Mouse (Mus musculus): ENCODE results near the gene Supt3.

Supt3 gene

DNA sequence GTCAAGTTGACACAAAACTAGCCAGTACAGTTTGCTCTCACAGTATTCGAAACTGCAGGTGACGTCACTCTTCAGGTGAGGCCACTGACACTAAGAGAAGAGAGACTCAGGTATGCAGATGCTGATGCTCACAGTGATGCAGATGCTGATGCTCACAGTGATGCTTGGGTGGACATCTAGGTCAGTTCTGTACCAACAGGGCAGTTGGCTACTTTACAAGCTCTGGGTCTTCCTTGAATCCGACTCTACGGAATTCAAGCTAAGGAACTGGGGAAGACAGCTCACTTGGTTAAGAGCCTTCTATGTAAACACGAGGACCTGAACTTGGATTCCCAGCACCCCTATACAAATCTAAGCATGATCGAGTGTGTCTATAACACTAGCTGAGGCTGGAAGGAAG is 359.5 kb downstream of the Supt3 start:
- DNase-seq, result no peak

DNA sequence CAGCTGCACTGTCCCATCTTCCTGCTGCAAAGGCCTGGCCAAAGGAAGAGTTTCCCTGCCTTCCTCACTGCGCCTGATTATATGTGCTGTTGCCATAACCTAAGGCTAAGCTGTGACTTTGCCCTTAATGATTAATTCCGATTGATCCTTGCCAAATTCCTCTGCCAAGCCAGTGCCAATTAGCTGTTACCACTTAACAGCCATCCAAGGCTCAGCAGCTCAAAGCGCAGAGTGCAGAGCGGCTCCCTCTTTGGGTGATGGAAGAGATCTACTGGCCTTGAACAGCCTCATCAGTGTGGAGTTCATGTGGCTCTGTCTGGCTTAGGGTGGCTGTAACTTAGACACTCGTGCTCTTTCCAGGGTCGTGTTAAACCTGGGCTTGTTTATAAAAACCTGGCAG is 366.1 kb downstream of the Supt3 start:
- peak; percentile 32 to 36 for DNase-seq

DNA sequence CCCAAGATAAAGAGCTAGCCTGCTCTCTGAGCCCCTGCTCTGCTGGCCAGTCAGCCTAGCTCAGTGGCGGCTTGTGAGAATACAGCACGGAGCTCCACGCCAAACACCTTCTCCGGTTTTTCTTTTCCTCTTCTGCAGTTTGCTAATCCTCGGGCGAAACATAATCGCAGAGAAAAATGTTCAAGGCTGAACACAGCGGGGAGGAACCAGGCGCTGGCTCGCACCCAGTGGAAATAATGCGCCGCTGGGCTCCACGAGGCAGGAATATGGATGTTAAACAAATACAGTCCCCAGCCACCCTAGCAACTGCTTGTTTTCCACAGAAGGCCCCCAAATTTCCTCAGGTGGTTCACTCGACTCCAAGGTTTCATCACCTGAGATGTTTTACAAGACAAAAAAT is 367.7 kb downstream of the Supt3 start:
- DNase-seq, result peak; percentile 42 to 58

GRCm38 (mm10) chr17:45151312-45151929 is 374.5 kb downstream of the Supt3 start:
- no peak for DNase-seq

- DNase-seq, result no peak
Observed at GRCm38 (mm10) chr17:45153721-45154120, 376.8 kb downstream of the Supt3 start.

- peak; percentile 67 to 78 for DNase-seq
Observed at GRCm38 (mm10) chr17:45158171-45158691, 381.3 kb downstream of the Supt3 start.

DNA sequence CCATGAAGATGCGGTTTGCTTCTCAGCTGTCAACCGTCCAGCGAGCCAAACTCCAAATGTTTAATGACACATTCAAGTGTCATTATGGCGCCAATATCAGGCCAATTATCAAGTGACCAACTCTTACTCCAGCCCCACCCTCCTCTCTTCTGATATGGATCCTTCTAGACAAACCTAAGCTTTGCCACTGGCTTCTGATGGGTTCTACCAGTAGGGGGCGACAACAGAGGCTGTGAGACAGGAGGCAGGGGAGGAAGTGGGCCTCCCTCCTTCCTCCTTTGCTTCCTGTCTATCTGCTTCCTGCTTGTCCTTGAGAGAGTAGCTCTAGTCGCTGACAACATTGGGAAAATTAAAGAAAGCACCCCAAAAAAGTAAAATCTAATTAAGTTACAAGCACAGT is 383.7 kb downstream of the Supt3 start:
- peak in 1 of 2 experiments; percentile 29 for DNase-seq

DNA sequence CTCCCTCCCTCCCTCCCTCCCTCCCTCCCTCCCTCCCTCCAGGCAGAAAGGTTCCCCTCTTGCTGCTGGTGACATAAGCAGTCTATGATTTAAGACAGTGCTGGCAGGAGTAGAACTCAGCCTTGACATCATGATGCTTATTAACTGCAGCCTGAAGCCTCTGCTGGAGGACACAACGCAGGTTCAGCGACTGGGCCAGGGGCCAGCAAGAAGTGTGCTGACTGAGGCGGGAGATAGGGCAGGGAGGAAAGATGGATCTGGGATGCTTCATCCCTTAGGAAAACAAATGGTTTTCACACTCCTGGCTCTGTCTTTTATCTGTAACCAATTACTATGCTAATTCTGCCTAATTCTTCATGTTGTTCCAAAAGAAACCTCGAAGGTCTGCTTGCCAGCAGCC is 388.8 kb downstream of the Supt3 start:
- DNase-seq, result peak; percentile 41 to 59

All from cerebellum, postnatal 10 days (tissue).